Mouse (Mus musculus) forebrain, embryonic 13.5 days (tissue): ENCODE results near the gene Xkr7. TPM values are rescaled to one million over a fixed set of nuclear protein-coding genes. Genes with fewer than 3 reads are reported as not detected.

Experiments
- ATAC-seq: fragments of 200-750 bp; cut with Nextera tagmentation; 2 replicates; pipeline ENCODE4 v1.8.0; 2017
- H3K27ac ChIP-seq: fragments of 300-500 bp; sonication (generic); 2 replicates; pipeline ENCODE4 v1.5.1; 2015; ENCODE audit warnings: inconsistent platforms, mild to moderate bottlenecking, moderate library complexity
- H3K27me3 ChIP-seq: fragments of 300-500 bp; sonication (generic); 2 replicates; pipeline ENCODE4 v1.6.1; 2015; ENCODE audit warnings: mild to moderate bottlenecking, inconsistent platforms
- H3K36me3 ChIP-seq: fragments of 300-500 bp; sonication (generic); 2 replicates; pipeline ENCODE4 v1.6.1; 2015; ENCODE audit warnings: mild to moderate bottlenecking, inconsistent platforms; ENCODE audit not compliant: poor library complexity, severe bottlenecking
- H3K4me1 ChIP-seq: fragments of 300-500 bp; sonication (generic); 2 replicates; pipeline ENCODE4 v1.6.1; 2015; ENCODE audit warnings: inconsistent platforms
- H3K4me2 ChIP-seq: fragments of 300-500 bp; sonication (generic); 2 replicates; pipeline ENCODE4 v1.6.1; 2015; ENCODE audit warnings: inconsistent platforms, mild to moderate bottlenecking, moderate library complexity
- H3K4me3 ChIP-seq: fragments of 300-500 bp; sonication (generic); 2 replicates; pipeline ENCODE4 v1.5.1; 2015; ENCODE audit warnings: mild to moderate bottlenecking, inconsistent platforms
- H3K9ac ChIP-seq: fragments of 300-500 bp; sonication (generic); 2 replicates; pipeline ENCODE4 v1.6.1; 2015; ENCODE audit warnings: mild to moderate bottlenecking, inconsistent platforms
- H3K9me3 ChIP-seq: fragments of 300-500 bp; sonication (generic); replicated peaks from 2 replicates; pipeline ENCODE4 v1.6.1; 2016; ENCODE audit warnings: inconsistent platforms
- WGBS: fragments of 180-500 bp; shearing (Covaris S2); methylation state at CpG from one replicate; pipeline ENCODE4 v1.1.7; 2015; 5-methylcytosine and 5-hydroxymethylcytosine counted together
- polyA plus RNA-seq: library from polyadenylated mRNA; unstranded; fragments of >200 nt; fragmentation: Nextera tagmentation; extraction: Ambion mirVana; gene quantifications from 2 replicates; pipeline ENCODE4 v1.2.1, GENCODE M21; 2015

Gene Xkr7
- polyA plus RNA-seq, 1 experiment from 2014 or later: 1.5 TPM

- Histone ChIP-seq H3K27me3 (peaks cover 16% of the 10 kb centered on the region), H3K36me3 (no peaks in the 10 kb centered on the region), H3K4me3 (no peak overlapping the region), H3K9ac (no peak overlapping the region), H3K4me2 (no peak overlapping the region), H3K27ac (0 out of 2 replicates have a peak overlapping the region, but pooled peaks have one; percentile 2), H3K9me3 (no peaks in the 10 kb centered on the region), H3K4me1 (peaks cover 7% of the 10 kb centered on the region; the same call in 1 of the 2 replicates)
- 48% methylated on average over 3 of the region's 3 CpGs for WGBS
- no peak; the same call in 1 of the 2 replicates for ATAC-seq
Observed at GRCm38 (mm10) chr2:153063394-153063793, 31.7 kb downstream of the Xkr7 start.

DNA sequence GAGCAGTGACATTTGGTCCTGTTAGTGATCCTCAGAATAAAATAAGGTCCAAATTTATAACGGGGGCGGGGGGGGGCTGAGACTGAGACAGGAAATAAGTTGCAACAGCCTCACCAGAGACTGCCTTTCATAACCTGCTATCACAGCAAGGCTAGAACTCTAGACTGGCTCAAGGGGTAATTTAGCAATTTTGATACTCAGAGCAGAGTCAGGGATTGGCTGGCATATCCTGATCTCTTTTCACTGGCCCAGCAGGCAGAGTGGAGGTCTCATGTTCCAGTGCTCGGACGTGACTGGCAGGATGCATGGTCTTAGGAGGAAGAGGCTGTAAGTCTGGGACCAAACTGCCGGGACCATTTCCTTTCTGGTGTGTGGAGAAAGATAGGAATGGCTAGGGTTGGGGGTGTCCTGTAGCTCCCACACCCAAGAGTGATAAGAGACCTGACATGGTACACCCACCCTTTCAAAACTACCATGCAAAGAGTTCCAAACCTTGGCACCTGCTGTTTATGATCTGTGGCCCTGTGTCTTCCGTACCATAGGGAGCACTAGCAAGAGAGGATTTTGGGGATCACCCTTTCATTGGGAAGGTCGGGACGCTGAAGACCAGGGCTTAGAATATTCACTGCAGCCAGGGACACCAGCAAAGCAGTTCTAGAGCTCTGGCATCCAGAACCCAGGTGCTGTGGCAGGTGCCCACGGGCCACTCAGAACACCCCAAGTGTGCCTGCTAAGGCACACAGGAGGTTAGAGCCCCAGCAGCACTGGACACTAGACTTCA is 32.7 kb downstream of the Xkr7 start:
- H3K9me3 ChIP-seq: no peaks in the 10 kb centered on the region
- H3K27me3 ChIP-seq: peaks cover 19% of the 10 kb centered on the region
- no peak for ATAC-seq
- no peaks in the 10 kb centered on the region for H3K36me3 ChIP-seq
- no peak overlapping the region for H3K4me3 ChIP-seq
- H3K27ac ChIP-seq: no peak overlapping the region
- no peak overlapping the region for H3K4me2 ChIP-seq
- H3K4me1 ChIP-seq: peaks cover 7% of the 10 kb centered on the region; the same call in 1 of the 2 replicates
- WGBS: 78% methylated on average over 9 of the region's 9 CpGs
- no peak overlapping the region for H3K9ac ChIP-seq

GRCm38 (mm10) chr2:153065747-153066508 is 34.3 kb downstream of the Xkr7 start, which contains the start of gene Ccm2l:
Gene Ccm2l, plus strand, starts transcription at chr2:153065955.
- no peak for ATAC-seq
- Histone ChIP-seq H3K27me3 (peaks cover 34% of the 10 kb centered on the region), H3K4me1 (peaks cover 7% of the 10 kb centered on the region; the same call in 1 of the 2 replicates), H3K4me2 (no peak within 1 kb of the TSS), H3K4me3 (no peak within 1 kb of the TSS), H3K36me3 (no peaks in the 10 kb centered on the region), H3K27ac (no peak within 1 kb of the TSS), H3K9ac (no peak within 1 kb of the TSS), H3K9me3 (no peaks in the 10 kb centered on the region)
- WGBS: 53% methylated on average over 12 of the region's 12 CpGs

GRCm38 (mm10) chr2:153066991-153067390 is 35.3 kb downstream of the Xkr7 start:
- peaks cover 14% of the 10 kb centered on the region for H3K4me1 ChIP-seq
- no peak overlapping the region for H3K4me2 ChIP-seq
- ATAC-seq: no peak
- WGBS: 44% methylated on average over 6 of the region's 6 CpGs
- H3K27ac ChIP-seq: no peak overlapping the region
- H3K9me3 ChIP-seq: no peaks in the 10 kb centered on the region
- no peaks in the 10 kb centered on the region for H3K36me3 ChIP-seq
- H3K9ac ChIP-seq: no peak overlapping the region
- no peak overlapping the region for H3K4me3 ChIP-seq
- peaks cover 45% of the 10 kb centered on the region for H3K27me3 ChIP-seq

DNA sequence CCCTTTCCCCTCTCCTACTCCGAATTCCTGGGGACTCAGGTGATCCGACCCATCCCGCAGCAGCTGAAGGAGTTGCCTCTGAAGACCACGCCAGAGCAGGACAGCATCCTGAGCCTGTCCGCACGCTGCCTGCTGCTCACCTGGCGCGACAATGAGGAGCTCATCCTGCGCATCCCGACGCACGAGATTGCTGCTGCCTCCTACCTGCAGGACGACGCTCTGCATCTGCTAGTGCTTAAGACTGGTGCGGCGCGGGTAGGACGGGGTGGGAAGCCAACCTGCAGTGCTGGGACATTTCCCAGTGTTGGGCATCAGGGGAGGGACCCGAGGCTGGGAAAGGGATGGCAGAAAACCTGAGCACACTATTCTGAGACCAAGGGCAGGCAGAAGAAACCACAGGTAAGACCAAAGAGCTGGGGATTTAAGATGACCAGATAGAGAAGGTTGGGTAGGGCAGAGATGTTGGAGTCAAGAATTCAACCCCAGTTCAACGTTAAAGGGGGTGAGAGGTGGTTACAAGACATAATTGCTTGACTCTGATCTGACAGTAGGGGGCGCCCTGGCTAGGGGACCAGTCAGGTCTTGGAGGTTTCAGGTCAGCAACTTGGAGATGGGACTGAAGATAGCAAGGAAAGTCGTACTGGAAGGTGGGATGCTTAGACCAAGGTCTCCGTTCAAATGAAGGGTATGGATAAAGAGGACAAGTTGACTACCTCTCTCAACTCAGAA is 39.3 kb downstream of the Xkr7 start:
- no peak for ATAC-seq
- WGBS: 6% methylated on average over 23 of the region's 23 CpGs
- H3K4me2 ChIP-seq: peak overlapping the region; percentile 61; the same call in 1 of the 2 replicates

DNA sequence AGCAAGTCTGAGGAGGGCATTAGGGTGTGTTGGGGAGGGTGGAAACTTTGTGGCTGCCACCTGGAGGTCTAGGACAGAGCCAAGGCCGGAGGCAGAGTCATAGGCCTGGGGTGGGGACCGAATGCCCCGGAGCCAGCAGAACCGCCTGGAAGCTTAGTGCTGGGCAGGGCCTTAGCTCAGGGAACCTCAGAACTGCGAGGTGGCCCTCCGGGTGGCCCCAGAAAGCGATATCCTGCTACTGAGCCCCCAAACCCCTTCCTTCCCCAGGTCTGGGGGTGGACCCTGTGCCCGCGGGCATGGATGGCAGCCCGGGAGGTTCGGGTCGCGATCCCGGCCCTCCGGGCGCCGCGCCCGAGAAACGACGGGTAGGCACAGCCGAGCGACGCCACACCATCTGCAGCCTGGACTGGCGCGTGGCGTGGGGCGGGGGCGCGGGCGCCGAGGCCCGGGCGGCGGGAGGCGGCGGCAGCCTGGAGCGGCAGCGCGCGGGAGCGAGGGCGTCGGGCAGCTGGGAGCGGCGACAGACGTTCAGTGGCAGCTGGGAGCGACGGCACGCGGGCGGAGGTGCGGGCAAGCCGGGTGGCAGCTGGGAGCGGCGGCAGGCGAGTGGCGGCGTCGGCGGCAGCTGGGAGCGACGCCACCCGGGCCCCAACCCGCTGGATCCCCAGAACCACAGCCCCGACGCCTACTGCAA is 40.0 kb downstream of the Xkr7 start:
- ATAC-seq: peak; percentile 57
- Histone ChIP-seq H3K4me2 (peak overlapping the region; percentile 61), H3K27ac (no peak overlapping the region), H3K4me1 (peaks cover 10% of the 10 kb centered on the region), H3K9ac (peak overlapping the region; percentile 61), H3K4me3 (peak overlapping the region; percentile 35), H3K36me3 (no peaks in the 10 kb centered on the region), H3K9me3 (no peaks in the 10 kb centered on the region), H3K27me3 (peaks cover 77% of the 10 kb centered on the region)
- WGBS: 2% methylated on average over 52 of the region's 67 CpGs

More for the DNA sequence above, 39.3 kb downstream of the Xkr7 start:
- Histone ChIP-seq H3K27ac (no peak overlapping the region), H3K27me3 (peaks cover 75% of the 10 kb centered on the region), H3K9me3 (no peaks in the 10 kb centered on the region), H3K4me1 (peaks cover 10% of the 10 kb centered on the region), H3K9ac (no peak overlapping the region), H3K36me3 (no peaks in the 10 kb centered on the region), H3K4me3 (peak overlapping the region; percentile 5; the same call in 1 of the 2 replicates)

DNA sequence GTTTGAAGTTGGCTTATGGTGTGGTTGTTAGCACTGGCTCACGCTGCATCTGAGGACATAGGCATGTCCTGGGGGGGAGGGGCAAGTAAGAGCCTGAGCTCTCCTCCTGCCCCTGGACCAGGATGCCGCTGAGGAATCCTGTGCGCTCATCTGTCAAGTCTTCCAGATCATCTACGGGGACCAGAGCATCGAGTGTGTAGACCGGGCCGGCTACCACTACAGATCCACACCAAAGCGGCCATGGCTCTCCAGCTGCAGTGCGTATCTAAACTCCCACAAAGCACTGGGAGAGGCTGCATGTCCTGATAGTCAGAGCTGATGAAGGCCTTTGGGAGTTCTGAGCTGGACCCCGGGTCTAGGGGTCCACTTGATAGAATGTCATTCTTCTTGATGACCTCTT is 43.0 kb downstream of the Xkr7 start:
- H3K9ac ChIP-seq: no peak overlapping the region
- H3K4me2 ChIP-seq: no peak overlapping the region
- H3K27ac ChIP-seq: no peak overlapping the region
- no peak for ATAC-seq
- no peaks in the 10 kb centered on the region for H3K36me3 ChIP-seq
- H3K4me1 ChIP-seq: peaks cover 10% of the 10 kb centered on the region
- H3K4me3 ChIP-seq: no peak overlapping the region
- no peaks in the 10 kb centered on the region for H3K9me3 ChIP-seq
- H3K27me3 ChIP-seq: peaks cover 66% of the 10 kb centered on the region
- WGBS: 84% methylated on average over 10 of the region's 10 CpGs

DNA sequence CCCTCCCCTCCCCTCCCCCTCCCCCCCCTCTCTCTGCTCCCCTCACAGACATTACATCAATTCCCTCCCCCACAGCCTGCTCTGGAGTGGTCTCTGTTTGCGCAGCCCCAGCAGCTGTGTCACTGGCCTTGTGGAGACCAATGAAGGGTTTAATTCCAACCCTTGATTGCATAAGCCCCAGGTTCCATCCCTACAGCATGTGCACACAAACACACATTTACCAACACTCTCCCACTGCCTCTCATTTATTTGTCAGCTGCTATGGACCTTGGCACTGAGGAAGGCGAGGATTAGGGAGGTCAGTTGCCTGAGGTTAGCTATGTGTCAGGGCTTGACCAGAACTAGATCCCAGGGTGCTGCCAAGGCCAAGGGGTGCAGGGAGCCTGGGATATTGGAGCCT is 44.3 kb downstream of the Xkr7 start:
- Histone ChIP-seq H3K9ac (no peak overlapping the region), H3K4me1 (peaks cover 10% of the 10 kb centered on the region), H3K27me3 (peaks cover 53% of the 10 kb centered on the region), H3K4me3 (no peak overlapping the region), H3K36me3 (no peaks in the 10 kb centered on the region), H3K4me2 (no peak overlapping the region), H3K27ac (no peak overlapping the region), H3K9me3 (no peaks in the 10 kb centered on the region)
- WGBS: 59% methylated on average over 2 of the region's 2 CpGs
- ATAC-seq: no peak

DNA sequence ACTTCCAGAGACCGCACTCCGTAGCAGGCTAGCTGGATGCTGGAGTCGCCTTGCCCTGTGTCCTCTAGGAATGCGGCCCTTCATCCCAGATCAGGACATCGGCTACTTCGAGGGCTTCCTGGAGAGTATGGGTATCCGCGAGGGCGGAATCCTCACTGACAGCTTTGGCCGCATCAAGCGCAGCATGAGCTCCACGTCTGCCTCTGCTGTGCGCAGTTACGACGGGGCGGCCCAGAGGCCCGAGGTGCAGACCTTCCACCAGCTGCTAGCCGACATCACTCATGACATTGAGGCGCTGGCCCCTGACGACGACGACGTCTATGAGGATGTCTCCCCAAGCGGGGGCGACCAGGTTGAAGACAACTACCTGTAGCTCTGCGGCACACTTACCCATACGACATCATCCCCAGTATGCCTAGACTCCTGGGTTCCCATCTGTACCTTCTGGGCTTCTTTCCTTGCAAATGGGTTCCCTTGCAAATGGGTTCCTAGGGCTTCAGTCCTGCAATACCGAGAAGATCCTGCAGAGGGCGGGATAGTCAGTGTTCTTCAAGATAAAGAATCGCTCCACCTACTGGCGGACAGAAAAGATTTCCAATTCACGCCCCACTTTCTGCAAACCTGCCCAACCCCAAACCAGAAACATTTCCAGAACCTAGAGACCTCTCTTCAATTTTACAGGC is 49.3 kb downstream of the Xkr7 start:
- H3K27ac ChIP-seq: no peak overlapping the region
- no peak overlapping the region for H3K4me3 ChIP-seq
- no peaks in the 10 kb centered on the region for H3K4me1 ChIP-seq
- H3K9ac ChIP-seq: no peak overlapping the region
- H3K9me3 ChIP-seq: no peaks in the 10 kb centered on the region
- peaks cover 13% of the 10 kb centered on the region for H3K27me3 ChIP-seq
- no peaks in the 10 kb centered on the region for H3K36me3 ChIP-seq
- 35% methylated on average over 32 of the region's 32 CpGs for whole genome bisulfite sequencing
- no peak for ATAC-seq
- no peak overlapping the region for H3K4me2 ChIP-seq

DNA sequence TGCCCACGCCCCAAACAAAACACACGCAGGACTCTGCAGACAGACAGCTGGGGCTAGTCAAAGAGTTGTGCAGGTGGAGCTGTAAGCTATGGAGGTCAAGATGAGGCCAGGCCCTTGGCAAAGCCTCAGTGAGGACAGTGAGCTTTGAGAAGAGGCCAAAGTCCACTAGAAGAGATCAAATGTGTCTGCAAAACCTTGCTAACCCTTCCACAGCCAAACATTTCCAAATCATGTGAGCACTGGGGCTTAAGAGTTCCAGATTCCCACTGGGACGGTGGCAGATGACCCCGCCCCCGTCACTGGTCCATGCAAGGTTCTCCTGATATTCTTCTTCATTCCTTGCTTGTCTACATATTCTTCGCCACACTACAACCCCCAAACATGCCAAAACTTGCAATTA is 50.2 kb downstream of the Xkr7 start:
- WGBS: 83% methylated on average over 6 of the region's 6 CpGs
- no peak overlapping the region for H3K27ac ChIP-seq
- no peaks in the 10 kb centered on the region for H3K4me1 ChIP-seq
- H3K4me3 ChIP-seq: no peak overlapping the region
- no peak overlapping the region for H3K4me2 ChIP-seq
- ATAC-seq: no peak
- no peaks in the 10 kb centered on the region for H3K9me3 ChIP-seq
- peaks cover 8% of the 10 kb centered on the region; the same call in 1 of the 2 replicates for H3K27me3 ChIP-seq
- no peaks in the 10 kb centered on the region for H3K36me3 ChIP-seq
- H3K9ac ChIP-seq: no peak overlapping the region

DNA sequence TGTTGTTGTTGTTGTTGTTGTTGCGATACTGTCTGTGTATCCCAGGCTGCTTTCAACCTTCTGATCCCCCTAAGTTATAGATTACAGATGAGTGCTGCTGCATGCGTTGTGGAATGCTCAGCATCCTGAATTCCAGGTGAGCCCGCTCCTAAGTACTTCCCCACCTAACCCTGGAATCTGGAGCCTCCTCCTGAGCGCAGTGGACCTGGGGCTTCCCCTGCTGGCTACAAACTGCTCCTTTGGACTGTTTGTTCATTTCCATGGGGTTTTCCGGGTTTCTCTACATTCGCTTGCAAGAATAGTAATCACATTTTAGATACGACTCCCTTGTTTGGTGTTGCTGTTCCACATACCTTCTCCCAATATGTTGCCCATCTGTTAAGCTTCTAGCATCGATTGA is 51.6 kb downstream of the Xkr7 start:
- H3K4me1 ChIP-seq: no peaks in the 10 kb centered on the region
- H3K9me3 ChIP-seq: no peaks in the 10 kb centered on the region
- no peak overlapping the region for H3K4me2 ChIP-seq
- H3K9ac ChIP-seq: no peak overlapping the region
- no peaks in the 10 kb centered on the region for H3K36me3 ChIP-seq
- no peak overlapping the region for H3K27ac ChIP-seq
- 92% methylated on average over 8 of the region's 8 CpGs for WGBS
- no peak for ATAC-seq
- peaks cover 4% of the 10 kb centered on the region; the same call in 1 of the 2 replicates for H3K27me3 ChIP-seq
- H3K4me3 ChIP-seq: no peak overlapping the region
